Mouse (Mus musculus) cerebellum, adult 9-10 months (tissue): ENCODE results near the gene Polr1a.

ENCODE experiments used
- DNase-seq: peaks from one replicate; pipeline ENCODE4 v3.0.0; 2022

The Polr1a gene

DNA sequence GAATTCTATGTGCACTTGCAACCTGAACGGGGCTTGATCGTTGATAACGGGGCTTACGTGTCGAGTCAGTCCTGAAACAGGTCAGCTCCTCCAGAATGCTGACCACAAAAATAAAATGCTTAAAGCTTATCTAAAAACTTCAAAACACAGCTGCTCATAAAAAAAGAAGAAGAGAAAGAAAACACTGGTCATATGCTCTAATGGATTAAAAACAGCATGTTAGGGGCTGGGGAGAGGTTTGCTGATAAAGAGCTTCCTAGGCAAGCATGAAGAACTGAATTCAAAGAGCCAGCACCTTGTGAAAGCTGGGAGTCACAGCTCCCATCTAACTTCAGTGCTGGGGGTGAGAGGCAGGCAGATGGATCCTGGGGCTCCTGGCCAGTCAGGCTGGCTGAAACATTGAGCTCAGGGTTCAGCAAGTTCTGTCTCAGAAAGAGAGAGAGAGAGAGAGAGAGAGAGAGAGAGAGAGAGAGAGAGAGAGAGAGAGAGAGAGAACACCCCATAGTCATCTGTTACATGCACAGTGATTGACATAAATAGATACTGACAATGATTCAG is 92.4 kb downstream of the Polr1a start:
- DNase-seq = peak; percentile 49

GRCm38 (mm10) chr6:72007411-72008212 is 98.8 kb downstream of the Polr1a start:
- DNase-seq = no peak

GRCm38 (mm10) chr6:72008213-72008655 is 99.4 kb downstream of the Polr1a start:
- DNase-seq = no peak

DNA sequence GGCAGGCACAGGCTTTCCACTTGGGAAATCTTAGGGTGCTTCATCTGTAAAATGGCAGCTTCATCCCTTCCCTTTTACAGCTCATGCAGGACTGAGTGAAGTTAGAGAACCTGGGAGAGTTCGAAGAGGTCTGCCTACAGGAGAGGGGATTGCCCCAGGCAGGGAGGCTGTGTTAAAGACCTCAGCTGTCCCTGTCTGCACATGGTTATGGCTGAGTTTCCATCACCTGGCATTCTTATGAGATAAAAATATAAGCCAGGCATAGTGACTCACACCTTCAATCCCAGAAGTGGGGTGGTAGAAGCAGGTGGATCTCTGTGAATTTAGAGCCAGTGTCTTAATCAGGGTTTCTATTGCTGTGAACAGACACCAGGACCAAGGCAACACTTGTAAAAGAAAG is 100.6 kb downstream of the Polr1a start:
- DNase-seq = no peak

DNA sequence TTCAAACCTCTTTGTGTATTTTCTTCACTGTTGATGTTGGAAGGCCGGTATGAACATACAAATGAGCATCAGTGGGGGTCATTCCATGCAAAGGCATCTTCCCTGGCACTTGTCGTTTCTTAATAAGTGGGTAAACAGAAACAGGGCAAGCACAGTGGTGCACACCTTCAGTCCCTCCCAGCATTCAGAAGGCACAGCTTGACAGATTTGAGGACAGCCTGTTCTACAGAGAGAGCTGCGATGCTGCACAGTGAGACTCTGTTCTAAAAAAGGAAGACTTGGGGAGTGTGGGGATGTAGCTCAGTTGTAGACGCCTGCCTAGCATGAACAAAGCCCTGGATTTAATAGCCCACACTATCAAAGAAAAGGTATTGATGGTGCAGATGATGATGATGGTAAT is 105.2 kb downstream of the Polr1a start:
- DNase-seq = peak; percentile 77

GRCm38 (mm10) chr6:72018052-72018451 is 109.2 kb downstream of the Polr1a start:
- no peak for DNase-seq

DNA sequence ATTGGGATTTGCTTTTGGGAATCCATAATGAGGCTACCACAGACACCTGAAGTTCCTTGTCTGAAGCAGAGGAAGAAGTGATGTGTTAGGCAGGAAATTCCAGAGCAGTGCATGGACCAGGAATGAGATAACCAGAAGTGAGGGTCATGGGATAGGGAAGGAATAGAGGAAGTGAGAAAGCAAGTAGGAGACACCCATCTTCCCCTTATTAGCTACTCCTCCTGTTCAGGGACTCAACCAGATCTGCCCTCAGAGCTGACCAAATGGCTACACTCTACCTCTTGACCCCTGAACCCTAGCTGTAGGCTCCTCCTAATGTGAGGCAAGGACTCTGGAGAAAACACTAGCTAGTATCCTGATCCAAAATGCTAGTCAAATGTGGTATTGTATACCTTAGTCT is 116.6 kb downstream of the Polr1a start:
- no peak for DNase-seq

DNA sequence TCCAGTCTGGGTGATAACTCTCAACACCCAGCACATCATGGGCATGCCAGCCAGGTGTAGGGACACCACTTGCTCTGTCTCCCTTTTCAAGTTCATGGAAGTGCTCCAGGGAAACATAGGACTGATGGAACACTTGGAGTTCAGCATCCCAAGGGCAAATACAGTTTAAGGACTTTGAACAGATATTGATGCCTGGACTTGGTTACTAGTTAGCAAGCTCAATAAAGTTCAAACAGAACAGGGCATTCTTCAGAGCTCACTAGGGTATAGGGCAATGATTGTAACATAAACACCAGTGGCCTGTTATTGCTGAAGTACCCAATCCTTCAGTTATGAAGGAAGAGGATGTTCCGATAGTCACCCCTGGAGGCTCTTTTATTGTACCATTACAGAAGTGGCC is 119.2 kb downstream of the Polr1a start:
- DNase-seq = no peak

- DNase-seq = no peak
Measured at GRCm38 (mm10) chr6:72029674-72030073, 120.8 kb downstream of the Polr1a start.
